Mouse (Mus musculus) liver, adult 2 months (tissue): Measurements from ENCODE around the gene Gtf2h4. TPM values are rescaled to one million over a fixed set of nuclear protein-coding genes. Genes with fewer than 3 reads are reported as not detected.

ENCODE experiments used
- DNase-seq: peaks from one replicate; pipeline ENCODE4 v3.0.0-alpha.2; 2011; ENCODE audit warnings: low read depth, low spot score; ENCODE audit errors: extremely low read depth
- H3K27ac ChIP-seq: fragments of 200-500 bp; replicated peaks from 2 replicates; pipeline ENCODE4 v1.5.1; 2012; ENCODE audit warnings: low read depth, mild to moderate bottlenecking, control low read depth, inconsistent platforms, low read length; ENCODE audit not compliant: insufficient read depth
- H3K27me3 ChIP-seq: fragments of 200-500 bp; 2 replicates; pipeline ENCODE4 v1.6.1; 2012; ENCODE audit warnings: mild to moderate bottlenecking, moderate library complexity, low read length, inconsistent platforms; ENCODE audit not compliant: control insufficient read depth, insufficient read depth
- H3K36me3 ChIP-seq: fragments of 200-500 bp; 2 replicates; pipeline ENCODE4 v1.6.1; 2012; ENCODE audit warnings: low read length, inconsistent platforms; ENCODE audit not compliant: control insufficient read depth, insufficient read depth
- H3K4me1 ChIP-seq: fragments of 200-500 bp; 2 replicates; pipeline ENCODE4 v1.6.1; 2011; ENCODE audit warnings: low read length; ENCODE audit not compliant: control insufficient read depth, insufficient read depth
- H3K4me3 ChIP-seq: fragments of 200-500 bp; 2 replicates; pipeline ENCODE4 v1.5.1; 2011; ENCODE audit warnings: low read depth, mild to moderate bottlenecking, control low read depth, low read length, moderate library complexity; ENCODE audit not compliant: insufficient read depth
- H3K79me2 ChIP-seq: fragments of 200-500 bp; 2 replicates; pipeline ENCODE4 v1.6.1; 2012; ENCODE audit warnings: inconsistent platforms, mild to moderate bottlenecking, low read length, moderate library complexity; ENCODE audit not compliant: control insufficient read depth, insufficient read depth
- H3K9ac ChIP-seq: fragments of 200-500 bp; 2 replicates; pipeline ENCODE4 v1.6.1; 2012; ENCODE audit warnings: low read depth, mild to moderate bottlenecking, control low read depth, inconsistent platforms, low read length
- CTCF ChIP-seq: fragments of 200-500 bp; IDR thresholded peaks from 2 replicates; pipeline ENCODE4 v1.5.1; 2011; ENCODE audit warnings: low read depth, low read length, control low read depth
- POLR2A ChIP-seq: fragments of 200-500 bp; IDR thresholded peaks from 2 replicates; pipeline ENCODE4 v1.6.1; 2011; ENCODE audit warnings: low read length, control low read depth; ENCODE audit not compliant: insufficient read depth; ENCODE audit errors: extremely low read depth
- WGBS: fragments of 180-500 bp; shearing (Covaris S2); methylation state at CpG from one replicate; pipeline ENCODE4 v1.1.7; 2018; 5-methylcytosine and 5-hydroxymethylcytosine counted together
- polyA plus RNA-seq: library from polyadenylated mRNA; depleted of rRNA; stranded (reverse); fragments of >200 nt; gene quantifications from 2 replicates; pipeline ENCODE4 v1.2.3, GENCODE M21; 2012
- total RNA-seq: library from RNA; depleted of rRNA; stranded (reverse); fragments of >200 nt; gene quantifications from 2 replicates; pipeline ENCODE4 v1.2.3, GENCODE M21; 2014

Gene Gtf2h4
- total and polyA plus RNA-seq, 2 experiments = 17.4 to 29.8 TPM

GRCm38 (mm10) chr17:35685061-35685460, 11.5 kb upstream of the Gtf2h4 start:
- no peaks in the 10 kb centered on the region for H3K79me2 ChIP-seq
- H3K27me3 ChIP-seq = peaks cover 3% of the 10 kb centered on the region; the same call in 1 of the 2 replicates
- no peak overlapping the region for H3K4me3 ChIP-seq
- no peak overlapping the region for H3K27ac ChIP-seq
- no peak for TF ChIP-seq CTCF
- TF ChIP-seq POLR2A = no peak
- H3K36me3 ChIP-seq = no peaks in the 10 kb centered on the region
- WGBS = 84% methylated on average over 9 of the region's 9 CpGs
- DNase-seq = no peak
- H3K4me1 ChIP-seq = no peaks in the 10 kb centered on the region
- H3K9ac ChIP-seq = no peak overlapping the region

GRCm38 (mm10) chr17:35681986-35682385, 8.4 kb upstream of the Gtf2h4 start:
- H3K4me1 ChIP-seq = no peaks in the 10 kb centered on the region
- no peaks in the 10 kb centered on the region for H3K36me3 ChIP-seq
- DNase-seq = no peak
- H3K27ac ChIP-seq = no peak overlapping the region
- no peaks in the 10 kb centered on the region for H3K79me2 ChIP-seq
- no peaks in the 10 kb centered on the region for H3K27me3 ChIP-seq
- H3K9ac ChIP-seq = no peak overlapping the region
- TF ChIP-seq CTCF (no peak), POLR2A (no peak)
- WGBS = 91% methylated on average over 13 of the region's 13 CpGs
- no peak overlapping the region for H3K4me3 ChIP-seq

- WGBS = 42% methylated on average over 6 of the region's 6 CpGs
- DNase-seq = no peak
- TF ChIP-seq POLR2A (no peak), CTCF (no peak)
These were observed 7.1 kb upstream of the Gtf2h4 start for GRCm38 (mm10) chr17:35680591-35680990.

DNA sequence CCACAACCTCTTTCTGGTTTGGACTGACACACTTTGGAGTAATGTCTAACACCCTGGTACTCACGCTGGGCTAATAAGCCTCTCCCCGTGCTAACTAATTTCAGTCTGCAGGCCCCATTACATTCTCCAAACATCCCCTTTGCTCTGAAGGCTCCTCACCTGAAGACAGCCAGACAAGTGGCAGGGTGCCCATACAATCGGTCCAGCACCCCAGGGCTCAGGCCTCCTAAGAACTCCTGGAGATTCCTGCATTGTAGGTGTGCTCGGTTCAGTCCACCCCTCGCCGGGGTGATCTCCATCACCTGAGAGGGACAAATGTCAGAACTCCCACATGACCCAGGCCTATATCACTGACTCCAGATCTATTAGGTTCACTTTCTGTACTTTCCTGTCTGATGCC, 1.0 kb downstream of the Gtf2h4 start:
- no peaks in the 10 kb centered on the region for H3K36me3 ChIP-seq
- no peak for TF ChIP-seq CTCF
- TF ChIP-seq POLR2A = no peak
- H3K4me1 ChIP-seq = peaks cover 7% of the 10 kb centered on the region; the same call in 1 of the 2 replicates
- H3K9ac ChIP-seq = no peak overlapping the region
- no peak overlapping the region for H3K27ac ChIP-seq
- WGBS = 90% methylated on average over 6 of the region's 6 CpGs
- H3K79me2 ChIP-seq = no peaks in the 10 kb centered on the region
- H3K27me3 ChIP-seq = no peaks in the 10 kb centered on the region
- H3K4me3 ChIP-seq = no peak overlapping the region
- DNase-seq = no peak

More at GRCm38 (mm10) chr17:35680591-35680990, 7.1 kb upstream of the Gtf2h4 start:
- H3K9ac ChIP-seq = no peak overlapping the region
- no peak overlapping the region for H3K4me3 ChIP-seq
- H3K27me3 ChIP-seq = no peaks in the 10 kb centered on the region
- H3K4me1 ChIP-seq = no peaks in the 10 kb centered on the region
- H3K27ac ChIP-seq = no peak overlapping the region
- H3K79me2 ChIP-seq = no peaks in the 10 kb centered on the region
- no peaks in the 10 kb centered on the region for H3K36me3 ChIP-seq

- H3K27me3 ChIP-seq = no peaks in the 10 kb centered on the region
- H3K9ac ChIP-seq = no peak overlapping the region
- no peak for DNase-seq
- no peak overlapping the region for H3K27ac ChIP-seq
- no peaks in the 10 kb centered on the region for H3K79me2 ChIP-seq
- 93% methylated on average over 6 of the region's 6 CpGs for WGBS
- H3K4me3 ChIP-seq = no peak overlapping the region
- no peaks in the 10 kb centered on the region for H3K36me3 ChIP-seq
- no peak for TF ChIP-seq POLR2A
- TF ChIP-seq CTCF = no peak
- H3K4me1 ChIP-seq = peaks cover 7% of the 10 kb centered on the region; the same call in 1 of the 2 replicates
These were observed 1.7 kb downstream of the Gtf2h4 start for GRCm38 (mm10) chr17:35671846-35672245.

DNA sequence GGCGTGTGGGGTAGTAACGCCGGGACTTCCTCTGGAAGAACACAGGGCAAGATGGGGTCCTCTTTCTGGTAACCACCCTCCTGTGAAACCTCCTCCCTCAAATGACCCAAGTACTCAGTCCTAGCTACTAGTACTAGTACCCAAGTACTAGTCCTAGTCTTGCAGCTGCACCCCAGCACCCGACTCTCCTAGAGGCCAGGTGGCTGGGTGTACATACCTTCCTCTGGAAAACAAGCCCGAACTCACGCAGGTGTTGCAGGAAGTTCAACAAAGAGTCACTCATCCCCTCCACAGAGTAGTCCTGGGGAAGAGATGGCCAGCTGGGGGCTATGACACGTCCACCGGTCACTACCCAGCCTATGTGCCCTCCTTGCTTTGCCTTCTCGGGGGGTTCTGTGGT, 3.8 kb downstream of the Gtf2h4 start:
- Histone ChIP-seq H3K4me1 (peaks cover 9% of the 10 kb centered on the region; the same call in 1 of the 2 replicates), H3K9ac (no peak overlapping the region), H3K79me2 (no peaks in the 10 kb centered on the region), H3K4me3 (no peak overlapping the region), H3K27ac (no peak overlapping the region), H3K27me3 (no peaks in the 10 kb centered on the region), H3K36me3 (no peaks in the 10 kb centered on the region)
- TF ChIP-seq CTCF = no peak
- no peak for TF ChIP-seq POLR2A
- no peak for DNase-seq
- WGBS = 97% methylated on average over 9 of the region's 9 CpGs
